Mouse (Mus musculus) heart, embryonic 16.5 days (tissue): ENCODE results near the gene Il16. TPM values are rescaled to one million over a fixed set of nuclear protein-coding genes. Genes with fewer than 3 reads are reported as not detected.
A peak's percentile ranks its signal among the peaks of the same experiment; 100 is the strongest.

Source experiments
- ATAC-seq: fragments of 200-750 bp; cut with Nextera tagmentation; replicated peaks from 2 replicates; pipeline ENCODE4 v1.8.0; 2017; ENCODE audit warnings: moderate number of reproducible peaks; ENCODE audit not compliant: insufficient read depth, low FRiP score; ENCODE audit errors: extremely low read depth
- H3K27ac ChIP-seq: fragments of 300-500 bp; sonication (generic); 2 replicates; pipeline ENCODE4 v1.5.1; 2014; ENCODE audit warnings: mild to moderate bottlenecking, low read length, control low read depth, moderate library complexity
- H3K27me3 ChIP-seq: fragments of 300-500 bp; sonication (generic); 2 replicates; pipeline ENCODE4 v1.6.1; 2014; ENCODE audit warnings: low read length, mixed read lengths; ENCODE audit not compliant: control insufficient read depth, insufficient read depth
- H3K36me3 ChIP-seq: fragments of 300-500 bp; sonication (generic); 2 replicates; pipeline ENCODE4 v1.6.1; 2014; ENCODE audit not compliant: control insufficient read depth, insufficient read depth
- H3K4me1 ChIP-seq: fragments of 300-500 bp; sonication (generic); 2 replicates; pipeline ENCODE4 v1.6.1; 2014; ENCODE audit warnings: low read length, mixed read lengths; ENCODE audit not compliant: control insufficient read depth, insufficient read depth
- H3K4me2 ChIP-seq: fragments of 300-500 bp; sonication (generic); 2 replicates; pipeline ENCODE4 v1.6.1; 2014; ENCODE audit warnings: low read depth, mild to moderate bottlenecking, control low read depth, low read length
- H3K4me3 ChIP-seq: fragments of 300-500 bp; sonication (generic); 2 replicates; pipeline ENCODE4 v1.5.1; 2014; ENCODE audit warnings: mild to moderate bottlenecking, control low read depth, low read length
- H3K9ac ChIP-seq: fragments of 300-500 bp; sonication (generic); 2 replicates; pipeline ENCODE4 v1.6.1; 2014; ENCODE audit warnings: low read length, control low read depth
- H3K9me3 ChIP-seq: fragments of 300-500 bp; sonication (generic); replicated peaks from 2 replicates; pipeline ENCODE4 v1.6.1; 2016; ENCODE audit warnings: low read length; ENCODE audit not compliant: control insufficient read depth
- WGBS: fragments of 180-500 bp; shearing (Covaris S2); extraction: QIAGEN DNeasy Blood & Tissue Kit; methylation state at CpG from one replicate; pipeline ENCODE4 v1.1.7; 2014; 5-methylcytosine and 5-hydroxymethylcytosine counted together
- polyA plus RNA-seq: library from polyadenylated mRNA; unstranded; fragments of >200 nt; fragmentation: Nextera tagmentation; extraction: Ambion mirVana; gene quantifications from 2 replicates; pipeline ENCODE4 v1.2.1, GENCODE M21; 2015

Gene Il16
- polyA plus RNA-seq, 1 experiment from 2014 or later = 12.0 TPM

DNA sequence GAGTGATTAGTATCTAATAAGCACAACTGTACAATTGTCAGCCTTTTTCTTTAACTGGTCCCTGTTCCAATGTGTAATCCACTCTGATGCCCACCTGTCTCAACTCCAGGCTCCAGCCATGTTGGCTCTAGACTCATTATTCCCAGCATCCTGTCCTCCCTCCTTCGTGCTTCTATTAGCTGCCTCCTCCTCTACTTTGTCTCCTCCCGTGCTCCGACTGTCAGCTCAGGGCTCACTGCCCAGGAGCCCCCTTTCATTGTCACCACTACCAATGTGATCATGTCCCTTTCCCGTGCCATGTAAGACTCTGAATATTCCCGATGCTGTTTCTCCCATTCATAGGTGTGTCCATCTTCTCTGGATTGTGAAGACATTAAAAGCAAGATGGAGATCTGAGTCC lies 16.8 kb upstream of the Il16 start:
- Histone ChIP-seq H3K36me3 (no peaks in the 10 kb centered on the region), H3K4me1 (no peaks in the 10 kb centered on the region), H3K4me3 (no peak overlapping the region), H3K9ac (no peak overlapping the region), H3K9me3 (no peaks in the 10 kb centered on the region), H3K27me3 (no peaks in the 10 kb centered on the region), H3K27ac (no peak overlapping the region), H3K4me2 (no peak overlapping the region)
- WGBS = 74% methylated on average over 5 of the region's 5 CpGs
- no peak for ATAC-seq

GRCm38 (mm10) chr7:83751055-83751454 lies 5.5 kb upstream of the Il16 start:
- WGBS = 37% methylated on average over 1 of the region's 1 CpGs
- no peak for ATAC-seq
- no peak overlapping the region for H3K27ac ChIP-seq
- no peaks in the 10 kb centered on the region for H3K9me3 ChIP-seq
- H3K4me3 ChIP-seq = no peak overlapping the region
- no peak overlapping the region for H3K9ac ChIP-seq
- H3K27me3 ChIP-seq = no peaks in the 10 kb centered on the region
- no peaks in the 10 kb centered on the region for H3K4me1 ChIP-seq
- no peak overlapping the region for H3K4me2 ChIP-seq
- no peaks in the 10 kb centered on the region for H3K36me3 ChIP-seq

- Histone ChIP-seq H3K4me2 (no peak overlapping the region), H3K9ac (no peak overlapping the region), H3K4me1 (peaks cover 7% of the 10 kb centered on the region), H3K27me3 (no peaks in the 10 kb centered on the region), H3K27ac (no peak overlapping the region), H3K9me3 (no peaks in the 10 kb centered on the region), H3K4me3 (no peak overlapping the region), H3K36me3 (no peaks in the 10 kb centered on the region)
- no peak for ATAC-seq
- WGBS = 80% methylated on average over 1 of the region's 1 CpGs
These were observed 2.9 kb upstream of the Il16 start for GRCm38 (mm10) chr7:83748405-83748804.

DNA sequence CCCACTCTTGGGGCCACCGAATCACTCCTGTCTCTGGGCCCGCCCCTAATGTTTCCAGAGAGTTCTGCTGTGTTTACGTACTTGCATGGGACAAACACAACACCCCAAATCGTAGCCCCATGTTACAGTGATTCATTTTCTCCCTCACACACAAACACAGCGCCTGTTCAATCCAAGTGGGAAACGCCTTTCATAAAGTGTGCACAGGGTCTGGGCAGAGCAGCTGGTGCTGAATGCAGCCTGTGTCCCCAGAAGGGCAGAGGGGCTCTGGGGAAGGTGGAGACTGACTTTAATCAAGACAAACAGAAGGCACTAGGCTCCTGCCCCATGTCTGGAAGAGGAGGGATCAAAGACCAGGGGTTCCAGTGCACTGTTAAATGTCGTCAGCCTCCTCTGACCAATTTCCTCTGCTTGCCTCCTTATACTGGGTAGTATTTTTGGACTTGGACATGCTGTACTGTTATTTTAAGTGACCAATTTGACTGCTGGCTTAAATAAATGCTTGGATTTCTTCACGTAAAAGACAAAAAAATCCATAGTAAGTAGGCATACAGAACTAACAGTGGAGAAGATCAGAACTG lies 671 bp upstream of the Il16 start:
- ATAC-seq = no peak
- H3K4me3 ChIP-seq = peak overlapping the region; percentile 37; the same call in 1 of the 2 replicates

GRCm38 (mm10) chr7:83745065-83745412 lies 487 bp downstream of the Il16 start:
- no peaks in the 10 kb centered on the region for H3K36me3 ChIP-seq
- H3K27me3 ChIP-seq = no peaks in the 10 kb centered on the region
- WGBS = 55% methylated on average over 9 of the region's 9 CpGs
- peak overlapping the region; percentile 37 for H3K4me3 ChIP-seq
- H3K9me3 ChIP-seq = no peaks in the 10 kb centered on the region
- H3K9ac ChIP-seq = peak overlapping the region; percentile 52
- no peak for ATAC-seq
- peaks cover 7% of the 10 kb centered on the region for H3K4me1 ChIP-seq
- H3K4me2 ChIP-seq = peak overlapping the region; percentile 65
- peak overlapping the region; percentile 53 for H3K27ac ChIP-seq

More for the DNA sequence above, 671 bp upstream of the Il16 start:
- peaks cover 7% of the 10 kb centered on the region for H3K4me1 ChIP-seq
- no peaks in the 10 kb centered on the region for H3K27me3 ChIP-seq
- H3K9ac ChIP-seq = peak overlapping the region; percentile 52; the same call in 1 of the 2 replicates
- no peaks in the 10 kb centered on the region for H3K9me3 ChIP-seq
- 51% methylated on average over 8 of the region's 8 CpGs for WGBS
- H3K27ac ChIP-seq = peak overlapping the region; percentile 57; the same call in 1 of the 2 replicates
- peak overlapping the region; percentile 65 for H3K4me2 ChIP-seq
- H3K36me3 ChIP-seq = no peaks in the 10 kb centered on the region

GRCm38 (mm10) chr7:83744250-83744649 lies 1.3 kb downstream of the Il16 start:
- 81% methylated on average over 4 of the region's 4 CpGs for WGBS
- no peak overlapping the region for H3K4me3 ChIP-seq
- H3K4me1 ChIP-seq = peaks cover 8% of the 10 kb centered on the region
- no peaks in the 10 kb centered on the region for H3K36me3 ChIP-seq
- no peak for ATAC-seq
- H3K27me3 ChIP-seq = no peaks in the 10 kb centered on the region
- no peak overlapping the region for H3K27ac ChIP-seq
- no peaks in the 10 kb centered on the region for H3K9me3 ChIP-seq
- H3K4me2 ChIP-seq = peak overlapping the region; percentile 65; the same call in 1 of the 2 replicates
- H3K9ac ChIP-seq = no peak overlapping the region

- WGBS = 45% methylated on average over 3 of the region's 3 CpGs
- H3K4me3 ChIP-seq = no peak overlapping the region
- H3K27me3 ChIP-seq = no peaks in the 10 kb centered on the region
- no peak overlapping the region for H3K9ac ChIP-seq
- H3K27ac ChIP-seq = no peak overlapping the region
- no peaks in the 10 kb centered on the region for H3K9me3 ChIP-seq
- ATAC-seq = no peak
- no peaks in the 10 kb centered on the region for H3K36me3 ChIP-seq
- H3K4me1 ChIP-seq = peaks cover 8% of the 10 kb centered on the region
- no peak overlapping the region for H3K4me2 ChIP-seq
These were observed 2.8 kb downstream of the Il16 start for GRCm38 (mm10) chr7:83742690-83743089.

- Histone ChIP-seq H3K4me3 (no peak overlapping the region), H3K27ac (no peak overlapping the region), H3K9me3 (no peaks in the 10 kb centered on the region), H3K36me3 (no peaks in the 10 kb centered on the region), H3K27me3 (no peaks in the 10 kb centered on the region), H3K4me2 (no peak overlapping the region), H3K4me1 (peaks cover 8% of the 10 kb centered on the region), H3K9ac (no peak overlapping the region)
- no peak for ATAC-seq
- 78% methylated on average over 2 of the region's 2 CpGs for WGBS
These were observed 3.5 kb downstream of the Il16 start for GRCm38 (mm10) chr7:83742026-83742425.

DNA sequence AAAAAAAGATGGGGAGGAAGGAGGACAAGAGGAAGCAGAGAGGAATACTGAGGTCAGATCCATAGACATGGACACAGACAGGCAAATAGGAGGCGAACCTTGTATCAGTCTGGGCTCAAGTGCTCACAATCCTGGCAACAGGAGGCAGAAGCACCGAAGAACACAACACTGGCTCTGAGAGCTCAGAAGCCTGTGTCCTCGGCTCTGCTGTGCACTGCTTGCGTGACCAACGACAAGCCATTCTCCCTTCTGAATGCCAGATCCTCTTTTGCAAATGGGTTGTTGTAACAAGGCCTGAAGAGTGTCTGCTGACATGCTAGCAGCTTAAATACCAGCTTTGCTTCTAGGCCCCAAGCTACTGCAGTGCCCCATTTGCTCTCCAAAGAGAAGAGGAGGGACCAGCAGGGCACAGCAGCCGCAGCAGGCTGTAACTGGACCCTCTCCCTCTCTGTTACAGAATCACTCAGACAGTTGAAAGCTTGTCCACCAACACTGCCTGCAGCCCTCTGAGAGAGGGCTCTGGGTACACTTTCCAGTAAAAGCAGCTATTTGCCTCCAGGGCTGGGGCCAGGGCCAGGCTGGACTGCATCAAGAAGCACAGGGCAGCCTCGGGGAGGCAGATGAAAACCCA lies 5.7 kb downstream of the Il16 start:
- Histone ChIP-seq H3K9me3 (no peaks in the 10 kb centered on the region), H3K4me2 (no peak overlapping the region), H3K9ac (no peak overlapping the region), H3K36me3 (no peaks in the 10 kb centered on the region), H3K27me3 (no peaks in the 10 kb centered on the region), H3K4me3 (no peak overlapping the region), H3K4me1 (peaks cover 2% of the 10 kb centered on the region; the same call in 1 of the 2 replicates), H3K27ac (peak overlapping the region; percentile 24; the same call in 1 of the 2 replicates)
- ATAC-seq = no peak
- 38% methylated on average over 7 of the region's 7 CpGs for WGBS
